Mouse (Mus musculus) heart, adult 2 months (tissue): ENCODE measurements at regions not wholly inside any gene's neighbourhood (a gene's known extent, or its start where the extent isn't known, plus 50 kb on each side); places are given as distances from the start of the nearest gene placed in this dataset.

ENCODE experiments used
- EP300 ChIP-seq: fragments of 200-500 bp; IDR thresholded peaks from 2 replicates; pipeline ENCODE4 v1.6.1; 2011; ENCODE audit warnings: low read depth, low read length, control low read depth; ENCODE audit not compliant: insufficient read depth
- POLR2A ChIP-seq: fragments of 200-500 bp; IDR thresholded peaks from 2 replicates; pipeline ENCODE4 v1.6.1; 2011; ENCODE audit warnings: mild to moderate bottlenecking, low read depth, low read length, control low read depth; ENCODE audit not compliant: insufficient read depth

DNA sequence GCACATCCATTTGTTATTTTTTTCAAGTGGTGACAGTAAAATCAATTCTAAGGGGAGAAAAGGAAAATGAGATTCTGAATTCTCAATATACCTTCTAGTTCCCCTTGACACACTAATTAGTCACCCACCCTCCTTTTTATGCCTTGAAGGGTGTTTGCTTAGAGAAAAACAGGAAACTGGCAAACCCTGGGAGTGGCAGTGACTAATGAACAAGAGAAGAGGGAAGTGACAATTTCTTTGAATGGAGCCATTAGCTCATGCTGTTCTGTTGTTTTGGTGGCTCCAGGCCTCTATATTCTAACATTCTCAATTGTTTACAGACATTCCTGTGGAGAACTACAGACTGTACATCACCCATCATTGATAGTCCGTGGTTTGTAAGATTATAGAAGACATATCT lies 692.0 kb downstream of the Epm2a start:
- TF ChIP-seq EP300 (no peak), POLR2A (no peak)
